ENCODE assay signal across 9 mouse cellular contexts in the genomic region with DNA sequence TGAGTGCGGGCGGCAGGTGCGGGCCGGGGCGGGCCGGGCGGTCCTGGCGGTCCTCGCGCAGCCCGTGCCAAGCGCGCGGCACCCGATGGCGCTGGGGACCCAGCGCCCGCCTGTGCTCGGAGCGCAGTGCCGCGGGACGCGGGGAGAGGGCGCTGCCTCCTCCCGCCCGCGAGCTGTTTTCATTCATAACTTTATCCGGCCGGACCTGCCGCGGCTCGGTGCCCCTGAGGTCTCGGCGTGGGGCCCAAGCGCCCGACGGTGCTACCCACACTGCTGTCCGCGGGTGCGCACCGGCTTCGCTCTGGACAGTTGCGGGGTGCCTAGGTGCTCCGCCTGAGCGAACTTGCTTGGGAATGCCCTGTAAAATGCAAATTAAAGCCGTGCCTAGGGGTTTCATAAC. TPM values are rescaled to one million over a fixed set of nuclear protein-coding genes. Genes with fewer than 3 reads are reported as not detected.
A peak's percentile ranks its signal among the peaks of the same experiment; 100 is the strongest.
DNase-seq lines count a peak whose midpoint lies in the region; ATAC-seq and TF ChIP-seq lines count a peak whose summit lies in the region.
"Had no signal": no experiment of that assay in that cellular context is flagged by ENCODE, and none has a peak within 500 bp of the region (broad histone marks: within the 10 kb centered on the region; RNA-seq: fewer than 3 reads in every experiment).

No protein-coding gene starts in this region.

- no peaks in the 10 kb centered on the region for H3K27me3 ChIP-seq in hindbrain, postnatal 0 days (ENCODE audit: insufficient read depth, low read length)
- H3K27me3 ChIP-seq in megakaryocyte, embryonic 14.5 days (replicated peaks) = no peaks in the 10 kb centered on the region

- TF ChIP-seq CTCF in hindbrain, postnatal 0 days (IDR thresholded peaks at IDR 0.05; ENCODE audit: low read depth) = peak; percentile 56

- H3K9ac ChIP-seq in hindbrain, postnatal 0 days (replicated peaks; ENCODE audit: low read length) = peak overlapping the region; percentile 77

- DNase-seq in T-cell, adult 2 months (ENCODE audit: low spot score) = peak; percentile 54
- peak; percentile 78 to 81 for DNase-seq in cerebellum, postnatal 14 days
- peak; percentile 83 for DNase-seq in gastrocnemius, postnatal 10 days
- DNase-seq in hindbrain, postnatal 0 days (ENCODE audit: low spot score) = peak; percentile 82
- peak; percentile 38 to 86 for DNase-seq in left cerebral cortex, postnatal 10 days (ENCODE audit: extremely low spot score in 1 of 2, low spot score in 2 of 2)
- peak; percentile 66 for DNase-seq in right cerebral cortex, postnatal 14 days
- DNase-seq in urinary bladder, postnatal 4 days (ENCODE audit: low spot score in 2 of 2) = peak; percentile 66 to 71

- peak overlapping the region; percentile 81 for H3K4me2 ChIP-seq in hindbrain, postnatal 0 days (ENCODE audit: low read depth, low read length)

- H3K4me3 ChIP-seq in hindbrain, postnatal 0 days (ENCODE audit: low read length) = peak overlapping the region; percentile 83
- peak overlapping the region; percentile 99 for H3K4me3 ChIP-seq in megakaryocyte, embryonic 14.5 days (replicated peaks)

- peaks cover 14% of the 10 kb centered on the region; the same call in 1 of the 2 replicates for H3K36me3 ChIP-seq in hindbrain, postnatal 0 days (ENCODE audit: insufficient read depth, low read length)
- H3K36me3 ChIP-seq in megakaryocyte, embryonic 14.5 days (replicated peaks; ENCODE audit: low read length) = peaks cover 42% of the 10 kb centered on the region

- 0 out of 2 replicates have a peak, but pooled peaks cover 3% of the 10 kb centered on the region for H3K4me1 ChIP-seq in hindbrain, postnatal 0 days (ENCODE audit: insufficient read depth, low read length)
- peaks cover 54% of the 10 kb centered on the region for H3K4me1 ChIP-seq in megakaryocyte, embryonic 14.5 days

- no peaks in the 10 kb centered on the region for H3K9me3 ChIP-seq in hindbrain, postnatal 0 days (ENCODE audit: low read length)
- no peaks in the 10 kb centered on the region for H3K9me3 ChIP-seq in megakaryocyte, embryonic 14.5 days

- intact Hi-C loops in left cerebral cortex, postnatal 10 days (cut with DNase I) = no loop called here

- 0% methylated on average over 23 of the region's 47 CpGs for WGBS in hindbrain, postnatal 0 days

- peak overlapping the region; percentile 89 for H3K27ac ChIP-seq in hindbrain, postnatal 0 days
- H3K27ac ChIP-seq: macrophage had no signal

- peak; percentile 80 for ATAC-seq in hindbrain, postnatal 0 days

RNA-seq across cellular contexts. Expression of a gene that starts 1.1 kb away (rescaled TPM):
- 10 to 100 TPM; 51.7 to 61.1 TPM for total RNA-seq in gastrocnemius, postnatal 10 days (2021)
- 31.8 and 40.6 TPM in 2 replicates for total RNA-seq in hindbrain, postnatal 0 days (2014; rRNA removed)
- 5.5 and 5.6 TPM in 2 replicates for polyA plus RNA-seq in hindbrain, postnatal 0 days (2015; fragmentation: Nextera tagmentation; extraction: Ambion mirVana)
- total RNA-seq in left cerebral cortex, postnatal 10 days (2021) = 10 to 100 TPM; 15.3 to 16.0 TPM
- polyA plus RNA-seq in megakaryocyte, embryonic 14.5 days (2012; ENCODE audit: insufficient read depth, low replicate concordance) = 7.7 and 11.5 TPM in 2 replicates

Comparison
In these comparisons a context has a peak if more than half of its experiments do, and no peak if none do; other contexts are left out.
1. Peak in every context shown above with its lines: DNase-seq, ATAC-seq, H3K4me3 ChIP-seq and H3K27ac ChIP-seq.